Mouse (Mus musculus): ENCODE measurements around the gene Tcf25. TPM values are rescaled to one million over a fixed set of nuclear protein-coding genes. Genes with fewer than 3 reads are reported as not detected.
A peak's percentile ranks its signal among the peaks of the same experiment; 100 is the strongest.

Tcf25 gene
- polyA plus RNA-seq, 1 experiment = 3.7 TPM

DNA sequence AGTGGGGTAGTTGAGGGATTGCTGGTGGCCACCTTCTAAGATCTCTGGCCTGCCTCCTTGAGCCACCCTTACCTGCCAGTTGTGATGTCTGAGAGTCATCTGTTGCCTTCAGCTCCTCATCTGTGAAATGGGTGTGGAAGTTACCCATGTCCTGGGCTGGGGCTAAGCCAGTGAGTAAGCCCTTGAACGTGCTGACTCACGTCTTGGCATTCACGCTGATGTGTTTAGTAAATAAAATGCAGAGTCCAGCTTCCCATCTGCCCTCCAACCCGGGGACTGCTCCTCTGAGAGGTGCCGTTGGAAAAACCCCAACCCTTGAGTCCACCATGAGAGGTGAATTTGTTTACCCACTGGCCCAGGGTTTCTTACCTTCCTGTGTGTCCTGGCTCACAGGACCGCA lies 27.7 kb upstream of the Tcf25 start:
- Histone ChIP-seq H3K27me3 (ENCODE audit: control insufficient read depth) (no peaks in the 10 kb centered on the region), H3K4me1 (ENCODE audit: control insufficient read depth) (peaks cover 42% of the 10 kb centered on the region)
- TF ChIP-seq TAL1 (IDR thresholded peaks at IDR 0.05; ENCODE audit: low read length) = no peak
- TF ChIP-seq GATA1 (IDR thresholded peaks at IDR 0.05; ENCODE audit: low read length) = no peak

DNA sequence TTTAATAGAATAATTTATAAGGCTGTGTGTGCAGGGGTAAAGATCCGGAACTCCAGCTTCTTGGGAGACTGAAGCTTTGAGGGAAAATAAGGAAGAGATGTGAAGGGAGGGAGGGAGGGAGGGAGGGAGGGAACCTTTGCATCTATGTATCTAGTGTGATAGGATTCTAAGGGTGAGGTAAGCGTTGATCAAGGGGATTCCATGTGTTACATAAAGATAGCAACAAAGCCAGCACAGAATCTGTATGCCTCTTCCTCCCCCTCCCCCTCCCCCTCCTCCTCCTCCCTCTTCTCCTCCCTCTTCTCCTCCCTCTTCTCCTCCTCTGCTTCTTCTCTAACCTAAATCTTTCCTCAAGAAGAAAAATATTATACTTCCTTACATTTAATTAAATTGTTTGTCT lies 26.3 kb upstream of the Tcf25 start:
- Histone ChIP-seq H3K27me3 (ENCODE audit: control insufficient read depth) (no peaks in the 10 kb centered on the region), H3K36me3 (ENCODE audit: control insufficient read depth) (no peaks in the 10 kb centered on the region), H3K4me3 (replicated peaks) (no peak overlapping the region), H3K9me3 (ENCODE audit: control insufficient read depth, low read length) (no peaks in the 10 kb centered on the region), H3K4me1 (ENCODE audit: control insufficient read depth) (peaks cover 34% of the 10 kb centered on the region)
- TF ChIP-seq GATA1 (IDR thresholded peaks at IDR 0.05; ENCODE audit: low read length) (no peak), TAL1 (IDR thresholded peaks at IDR 0.05; ENCODE audit: low read length) (no peak)

More for the DNA sequence above, 27.7 kb upstream of the Tcf25 start:
- no peaks in the 10 kb centered on the region for H3K36me3 ChIP-seq (ENCODE audit: control insufficient read depth)
- H3K9me3 ChIP-seq (ENCODE audit: control insufficient read depth, low read length) = no peaks in the 10 kb centered on the region
- no peak overlapping the region for H3K4me3 ChIP-seq (replicated peaks)

DNA sequence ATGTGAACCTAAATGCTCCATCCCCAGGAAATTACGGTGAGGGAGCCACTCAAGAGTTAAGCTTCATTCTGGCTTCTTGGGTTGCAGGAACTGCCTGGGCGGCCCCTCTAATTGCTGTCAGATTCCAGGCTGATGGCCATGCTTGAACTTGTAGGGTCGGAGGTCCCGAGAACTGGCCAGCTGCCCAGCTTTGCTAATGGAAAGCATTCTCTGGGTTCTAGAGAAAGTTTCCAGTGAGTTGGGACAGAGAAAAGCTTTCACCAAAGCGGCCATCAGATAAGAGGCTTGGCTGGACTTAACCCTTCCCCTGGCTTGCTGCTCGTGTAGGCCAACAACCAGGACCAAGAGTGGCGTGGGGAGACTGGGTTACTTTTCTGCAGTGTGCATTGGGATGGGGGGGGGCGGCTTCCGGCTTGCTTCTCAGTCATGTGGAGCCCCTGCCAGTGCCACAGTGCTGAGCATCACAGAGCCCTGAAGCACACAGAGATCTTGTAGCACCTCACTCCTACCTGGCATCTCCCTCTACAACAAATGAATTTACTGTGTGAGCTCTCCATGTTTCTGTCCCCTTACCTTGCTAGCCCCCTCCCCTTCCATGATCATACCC lies 25.2 kb upstream of the Tcf25 start:
- peaks cover 31% of the 10 kb centered on the region for H3K4me1 ChIP-seq (ENCODE audit: control insufficient read depth)
- no peak overlapping the region for H3K4me3 ChIP-seq (replicated peaks)
- no peaks in the 10 kb centered on the region for H3K36me3 ChIP-seq (ENCODE audit: control insufficient read depth)
- H3K9me3 ChIP-seq (ENCODE audit: control insufficient read depth, low read length) = no peaks in the 10 kb centered on the region
- H3K27me3 ChIP-seq (ENCODE audit: control insufficient read depth) = peaks cover 5% of the 10 kb centered on the region
- TF ChIP-seq GATA1 (IDR thresholded peaks at IDR 0.05; ENCODE audit: low read length) (peak; percentile 65), TAL1 (IDR thresholded peaks at IDR 0.05; ENCODE audit: low read length) (no peak)

GRCm38 (mm10) chr8:123349073-123349472 lies 24.5 kb upstream of the Tcf25 start:
- Histone ChIP-seq H3K4me3 (replicated peaks) (no peak overlapping the region), H3K27me3 (ENCODE audit: control insufficient read depth) (peaks cover 12% of the 10 kb centered on the region), H3K9me3 (ENCODE audit: control insufficient read depth, low read length) (no peaks in the 10 kb centered on the region), H3K4me1 (ENCODE audit: control insufficient read depth) (peaks cover 30% of the 10 kb centered on the region), H3K36me3 (ENCODE audit: control insufficient read depth) (no peaks in the 10 kb centered on the region)
- no peak for TF ChIP-seq TAL1 (IDR thresholded peaks at IDR 0.05; ENCODE audit: low read length)
- no peak for TF ChIP-seq GATA1 (IDR thresholded peaks at IDR 0.05; ENCODE audit: low read length)

DNA sequence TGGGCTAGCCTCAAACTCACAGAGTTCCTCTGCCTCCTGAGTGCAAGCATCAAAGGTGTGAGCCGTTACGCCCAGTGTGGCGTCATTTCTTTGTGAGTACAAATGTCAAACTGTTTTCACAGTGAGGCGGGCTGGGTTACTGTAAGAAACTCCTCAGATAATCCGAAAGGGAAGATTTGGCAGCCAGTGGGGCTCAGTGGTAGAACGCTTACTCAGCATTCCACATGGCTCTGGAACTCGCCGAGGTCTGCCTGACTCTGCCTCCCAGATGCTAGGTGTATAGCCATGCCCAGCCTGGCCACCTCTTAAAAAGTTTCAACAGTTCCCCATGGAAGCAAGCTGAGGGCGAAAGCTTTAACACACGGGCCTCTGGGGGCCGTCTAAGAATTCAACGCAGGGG lies 21.4 kb upstream of the Tcf25 start:
- TF ChIP-seq GATA1 (IDR thresholded peaks at IDR 0.05; ENCODE audit: low read length) = no peak
- no peak for TF ChIP-seq TAL1 (IDR thresholded peaks at IDR 0.05; ENCODE audit: low read length)
- H3K4me3 ChIP-seq (replicated peaks) = no peak overlapping the region
- peaks cover 5% of the 10 kb centered on the region for H3K36me3 ChIP-seq (ENCODE audit: control insufficient read depth)
- H3K27me3 ChIP-seq (ENCODE audit: control insufficient read depth) = peaks cover 17% of the 10 kb centered on the region
- H3K4me1 ChIP-seq (ENCODE audit: control insufficient read depth) = peaks cover 18% of the 10 kb centered on the region
- H3K9me3 ChIP-seq (ENCODE audit: control insufficient read depth, low read length) = no peaks in the 10 kb centered on the region

- Histone ChIP-seq H3K27me3 (ENCODE audit: control insufficient read depth) (peaks cover 17% of the 10 kb centered on the region), H3K4me3 (replicated peaks) (no peak overlapping the region), H3K4me1 (ENCODE audit: control insufficient read depth) (peaks cover 14% of the 10 kb centered on the region), H3K36me3 (ENCODE audit: control insufficient read depth) (peaks cover 5% of the 10 kb centered on the region), H3K9me3 (ENCODE audit: control insufficient read depth, low read length) (no peaks in the 10 kb centered on the region)
- no peak for TF ChIP-seq GATA1 (IDR thresholded peaks at IDR 0.05; ENCODE audit: low read length)
- no peak for TF ChIP-seq TAL1 (IDR thresholded peaks at IDR 0.05; ENCODE audit: low read length)
These were observed 20.8 kb upstream of the Tcf25 start for GRCm38 (mm10) chr8:123352786-123353185.

GRCm38 (mm10) chr8:123353216-123353615 lies 20.3 kb upstream of the Tcf25 start:
- Histone ChIP-seq H3K36me3 (ENCODE audit: control insufficient read depth) (peaks cover 5% of the 10 kb centered on the region), H3K4me3 (replicated peaks) (no peak overlapping the region), H3K4me1 (ENCODE audit: control insufficient read depth) (peaks cover 10% of the 10 kb centered on the region), H3K27me3 (ENCODE audit: control insufficient read depth) (peaks cover 17% of the 10 kb centered on the region), H3K9me3 (ENCODE audit: control insufficient read depth, low read length) (no peaks in the 10 kb centered on the region)
- TF ChIP-seq GATA1 (IDR thresholded peaks at IDR 0.05; ENCODE audit: low read length) (no peak), TAL1 (IDR thresholded peaks at IDR 0.05; ENCODE audit: low read length) (no peak)

GRCm38 (mm10) chr8:123361082-123361739 lies 12.3 kb upstream of the Tcf25 start:
- TF ChIP-seq GATA1 (IDR thresholded peaks at IDR 0.05; ENCODE audit: low read length) = no peak
- no peak for TF ChIP-seq TAL1 (IDR thresholded peaks at IDR 0.05; ENCODE audit: low read length)
- no peaks in the 10 kb centered on the region for H3K27me3 ChIP-seq (ENCODE audit: control insufficient read depth)
- H3K9me3 ChIP-seq (ENCODE audit: control insufficient read depth, low read length) = no peaks in the 10 kb centered on the region
- no peaks in the 10 kb centered on the region for H3K4me1 ChIP-seq (ENCODE audit: control insufficient read depth)
- no peak overlapping the region for H3K4me3 ChIP-seq (replicated peaks)
- H3K36me3 ChIP-seq (ENCODE audit: control insufficient read depth) = peaks cover 19% of the 10 kb centered on the region

DNA sequence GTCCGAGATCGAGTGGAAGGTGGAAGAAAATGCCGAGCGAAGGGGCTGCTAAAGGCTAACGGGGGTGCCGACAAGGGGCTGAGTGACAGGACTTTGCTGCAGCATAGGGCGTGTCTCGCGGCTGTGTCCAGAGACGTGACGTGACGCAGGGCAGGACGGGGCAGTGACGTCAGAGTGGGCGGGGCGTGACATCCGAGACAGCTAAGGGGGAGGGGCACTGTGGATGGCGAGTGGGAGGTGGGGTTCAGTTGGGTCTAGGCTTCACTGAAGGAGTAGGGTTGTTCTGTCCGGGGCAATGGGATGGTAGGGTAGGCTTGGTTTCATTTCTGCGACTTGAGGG lies 656 bp downstream of the Tcf25 start:
- Histone ChIP-seq H3K27me3 (ENCODE audit: control insufficient read depth) (no peaks in the 10 kb centered on the region), H3K36me3 (ENCODE audit: control insufficient read depth) (peaks cover 22% of the 10 kb centered on the region), H3K9me3 (ENCODE audit: control insufficient read depth, low read length) (no peaks in the 10 kb centered on the region), H3K4me3 (replicated peaks) (peak overlapping the region; percentile 97), H3K4me1 (ENCODE audit: control insufficient read depth) (peaks cover 51% of the 10 kb centered on the region)
- no peak for TF ChIP-seq TAL1 (IDR thresholded peaks at IDR 0.05; ENCODE audit: low read length)
- TF ChIP-seq GATA1 (IDR thresholded peaks at IDR 0.05; ENCODE audit: low read length) = no peak

Measured in erythroblast, embryonic 14.5 days (primary cell).